Mouse (Mus musculus) T-helper 2 cell (primary cell): Measurements from ENCODE around the gene Wdfy3.

Source experiments
- in situ Hi-C: fragments of 300-600 bp; cut with MboI, MseI; formaldehyde crosslinking; loops from one replicate; pipeline ENCODE4 v1.15.1; 2025; ENCODE audit warnings: high pct_unique_total_duplicates

The Wdfy3 gene

DNA sequence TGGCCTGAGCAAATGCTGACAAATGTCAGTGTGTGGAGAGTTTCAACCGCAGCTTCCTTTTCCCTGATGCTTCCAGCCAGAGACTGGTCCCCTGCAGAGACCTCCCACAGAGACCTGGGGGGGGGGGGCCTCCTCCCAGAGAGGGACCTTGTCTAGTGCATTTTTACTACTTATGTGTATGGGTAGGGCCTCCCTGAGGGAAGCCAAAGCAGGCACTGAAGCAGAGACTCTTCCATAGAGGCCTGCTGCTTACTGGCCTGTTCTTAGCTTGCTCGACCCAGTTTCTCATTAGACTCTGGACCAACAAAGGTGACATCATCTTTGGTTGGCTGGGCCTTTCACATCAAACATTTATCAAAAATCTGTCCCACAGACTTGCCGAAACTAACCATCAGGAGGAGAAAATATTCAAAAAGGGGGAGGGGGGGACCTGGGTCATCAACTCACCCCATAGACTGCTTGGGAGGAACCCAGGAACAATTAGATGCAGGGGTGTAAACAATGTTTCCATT is 14.5 kb downstream of the Wdfy3 start:
- in situ Hi-C loops = no loop called here

DNA sequence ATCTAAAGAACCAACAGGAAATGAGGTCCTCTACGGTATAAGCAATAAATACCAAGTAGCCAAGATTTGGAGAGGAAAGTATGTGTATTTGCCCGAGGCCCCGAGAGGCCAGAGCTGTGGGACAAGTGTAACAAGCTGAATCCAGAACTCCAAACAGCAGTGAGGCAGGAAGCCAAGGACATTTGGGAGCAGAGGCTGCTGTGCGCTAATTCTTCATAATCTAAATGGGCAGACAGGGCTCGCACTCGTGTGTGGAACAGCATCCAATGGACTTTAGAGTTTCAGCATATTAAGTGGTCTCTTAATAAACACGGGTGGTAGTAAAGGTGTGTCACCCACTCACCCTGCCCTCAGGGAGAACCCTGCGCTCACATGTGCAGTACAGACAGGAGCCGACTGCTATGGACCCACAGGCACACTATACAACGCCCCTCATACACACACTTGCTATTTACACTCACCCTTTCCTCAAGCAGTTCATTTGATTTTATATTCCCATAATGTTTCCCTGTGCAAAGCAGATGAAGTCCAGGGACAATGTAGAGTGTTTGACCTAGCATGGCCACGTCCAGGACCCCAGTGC is 15.1 kb downstream of the Wdfy3 start:
- in situ Hi-C loops = no loop called here

DNA sequence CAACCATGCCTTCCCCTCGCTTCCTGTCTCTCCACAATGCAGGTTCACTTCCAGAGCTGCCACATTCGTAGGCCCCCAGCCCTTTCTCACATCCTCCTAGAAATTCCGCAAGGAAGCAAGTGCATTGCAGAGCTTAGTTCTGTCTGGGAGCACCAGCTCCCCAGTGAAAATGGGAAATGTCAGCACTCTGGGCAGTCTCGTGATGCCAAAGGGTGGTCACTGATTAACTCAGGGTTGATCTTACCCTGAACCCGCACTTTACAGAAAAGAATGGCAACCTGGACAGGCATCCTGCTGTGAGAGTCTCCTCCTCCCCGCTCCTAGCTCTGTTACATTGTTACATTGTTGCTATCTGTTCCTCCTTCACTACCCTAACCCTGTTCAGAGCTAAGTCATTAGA is 16.8 kb downstream of the Wdfy3 start:
- in situ Hi-C loops = no loop called here

DNA sequence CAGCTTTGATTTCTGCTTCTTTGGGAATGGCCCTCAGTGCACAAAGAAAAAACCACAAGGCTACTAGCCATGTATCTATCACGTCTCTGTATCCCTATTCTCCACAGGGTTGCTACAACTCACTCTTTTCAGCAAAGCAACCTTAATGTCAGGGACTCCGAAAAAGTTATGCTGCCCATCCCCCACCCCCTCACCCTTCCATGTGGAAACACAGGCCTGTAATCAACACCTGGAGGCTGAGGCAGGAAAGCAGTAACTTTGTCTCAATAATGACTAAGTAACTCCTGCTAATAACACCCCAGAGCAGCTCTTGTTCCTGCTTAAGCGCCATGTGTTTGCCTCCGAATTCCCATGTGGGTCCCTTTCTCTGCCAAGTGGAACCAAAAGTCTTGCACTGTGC is 17.3 kb downstream of the Wdfy3 start:
- in situ Hi-C loops = no loop called here

- in situ Hi-C loops = no loop called here
These were observed 19.0 kb downstream of the Wdfy3 start for GRCm38 (mm10) chr5:102050677-102051076.

DNA sequence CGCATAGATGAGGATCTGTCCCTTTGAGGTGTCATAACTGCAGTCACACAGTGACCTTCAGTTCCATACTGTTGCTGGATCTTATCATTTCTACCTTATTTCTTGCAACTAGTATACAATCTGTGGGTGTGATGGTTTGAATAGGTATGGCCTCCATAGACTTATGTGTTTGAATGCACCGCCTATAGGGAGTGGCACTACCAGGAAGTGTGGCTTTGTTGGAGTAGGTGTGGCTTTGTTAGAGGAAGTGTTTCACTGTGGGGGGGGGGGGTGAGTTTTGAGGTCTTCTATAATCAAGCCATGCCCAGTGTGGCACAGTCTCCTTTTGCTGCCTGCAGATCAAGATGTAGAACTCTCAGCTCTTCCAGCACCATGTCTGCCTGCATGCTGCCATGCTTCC is 21.3 kb downstream of the Wdfy3 start:
- in situ Hi-C loops = no loop called here

DNA sequence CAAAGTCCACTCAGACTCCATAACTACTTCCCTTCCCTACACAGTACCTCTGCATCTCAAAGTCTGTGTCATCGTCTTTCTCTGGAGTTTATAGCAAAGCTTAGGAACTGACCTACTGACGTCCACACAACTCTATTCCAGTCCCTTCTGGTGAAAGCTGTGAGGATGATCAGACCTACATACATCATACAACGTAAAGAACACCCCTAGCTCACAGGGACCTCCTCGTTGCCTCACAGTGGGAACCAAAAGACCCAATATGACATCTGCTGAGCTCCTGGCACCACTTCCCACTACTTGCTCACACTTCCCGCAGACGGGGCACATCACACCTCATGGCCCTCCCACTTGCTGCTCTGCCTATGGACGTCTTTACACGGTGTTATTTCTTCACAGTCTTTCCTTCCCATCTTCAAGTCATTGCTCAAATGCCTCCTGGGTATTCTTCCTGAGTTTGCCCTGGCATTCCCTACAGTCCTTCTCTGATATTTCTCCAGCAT is 23.1 kb downstream of the Wdfy3 start:
- in situ Hi-C loops = no loop called here

DNA sequence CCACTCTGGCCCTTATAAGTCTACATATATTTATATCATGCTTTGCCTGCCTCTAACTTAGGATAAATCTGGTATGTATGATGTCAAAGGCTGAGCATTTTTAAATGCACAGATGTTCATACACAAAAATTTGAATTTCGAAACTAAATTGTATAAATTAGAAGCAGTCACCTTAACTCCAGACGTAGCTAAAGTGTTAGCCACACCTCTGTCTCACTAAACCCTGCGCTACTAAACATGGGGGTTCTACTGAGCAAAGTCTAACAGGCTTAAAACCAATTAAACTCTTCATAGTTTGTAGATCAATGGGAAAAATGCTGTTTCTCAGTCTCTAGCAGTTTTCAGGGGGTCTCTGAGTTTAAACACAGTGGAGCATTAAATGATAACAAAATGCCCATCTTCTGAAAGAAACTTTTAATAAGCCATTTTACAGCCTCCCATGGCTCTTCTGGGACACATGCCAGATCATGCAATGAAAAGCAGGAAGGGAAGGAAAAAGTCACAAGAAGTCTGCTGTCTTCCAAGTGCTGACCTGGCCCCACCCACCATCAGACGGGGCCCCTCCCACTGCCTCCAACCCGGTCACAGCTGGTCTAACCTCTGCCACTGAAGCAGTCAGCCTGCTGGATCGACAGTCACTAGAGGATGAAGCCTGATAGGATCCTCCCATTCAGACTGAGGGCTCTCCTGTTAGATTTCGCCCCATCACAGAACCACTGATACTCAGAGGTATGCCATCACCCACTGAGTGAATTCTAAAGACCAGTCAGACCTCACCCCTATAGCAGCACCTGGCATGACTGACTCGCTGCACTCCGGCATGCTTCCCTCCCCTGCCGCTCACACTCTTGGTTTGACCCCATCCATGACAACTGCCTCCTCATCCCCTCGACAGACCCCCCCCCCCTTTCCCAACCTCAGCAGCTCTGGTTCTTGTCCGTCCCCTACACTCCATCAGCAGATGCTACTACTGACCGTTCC is 23.8 kb downstream of the Wdfy3 start:
- in situ Hi-C loops = no loop called here

DNA sequence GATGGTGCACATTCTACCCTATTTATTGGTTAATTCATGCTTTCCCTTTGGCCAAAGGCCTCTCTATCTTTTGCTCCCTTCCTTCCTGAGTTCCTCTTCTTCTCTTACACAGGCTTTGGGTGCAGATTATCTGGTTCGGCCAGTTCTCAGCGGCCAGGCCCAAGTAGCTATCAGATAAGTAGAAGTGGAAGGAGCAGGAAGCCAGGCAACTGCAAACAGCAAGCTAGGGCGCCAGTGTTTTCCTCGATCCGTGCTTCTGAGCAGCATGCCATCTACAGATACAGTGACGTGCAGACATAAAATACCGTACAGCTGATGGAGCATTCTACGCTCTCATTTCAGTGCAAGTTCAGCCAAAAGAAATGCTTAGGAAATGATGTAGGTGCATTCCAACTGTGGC is 24.5 kb downstream of the Wdfy3 start:
- in situ Hi-C loops = no loop called here

DNA sequence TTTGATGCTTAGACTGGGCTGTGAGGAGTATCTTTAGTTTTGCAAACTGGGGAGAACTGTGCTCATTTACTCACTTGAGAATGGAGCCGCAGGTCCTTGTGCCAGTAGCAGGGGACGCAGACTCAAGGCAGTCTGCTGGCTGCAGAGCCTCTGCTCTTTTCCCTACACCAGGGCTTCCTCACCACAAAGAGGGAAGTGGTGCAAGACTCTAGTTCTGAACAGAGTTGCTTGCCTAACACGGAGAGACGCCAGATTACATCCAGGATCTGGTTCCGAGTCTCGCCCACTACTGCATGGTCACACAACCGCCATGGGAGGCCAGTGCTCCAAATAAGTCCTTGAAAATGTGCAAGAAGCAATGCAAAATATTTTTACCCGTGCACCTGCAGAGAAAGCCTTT is 36.4 kb downstream of the Wdfy3 start:
- in situ Hi-C loops = no loop called here

DNA sequence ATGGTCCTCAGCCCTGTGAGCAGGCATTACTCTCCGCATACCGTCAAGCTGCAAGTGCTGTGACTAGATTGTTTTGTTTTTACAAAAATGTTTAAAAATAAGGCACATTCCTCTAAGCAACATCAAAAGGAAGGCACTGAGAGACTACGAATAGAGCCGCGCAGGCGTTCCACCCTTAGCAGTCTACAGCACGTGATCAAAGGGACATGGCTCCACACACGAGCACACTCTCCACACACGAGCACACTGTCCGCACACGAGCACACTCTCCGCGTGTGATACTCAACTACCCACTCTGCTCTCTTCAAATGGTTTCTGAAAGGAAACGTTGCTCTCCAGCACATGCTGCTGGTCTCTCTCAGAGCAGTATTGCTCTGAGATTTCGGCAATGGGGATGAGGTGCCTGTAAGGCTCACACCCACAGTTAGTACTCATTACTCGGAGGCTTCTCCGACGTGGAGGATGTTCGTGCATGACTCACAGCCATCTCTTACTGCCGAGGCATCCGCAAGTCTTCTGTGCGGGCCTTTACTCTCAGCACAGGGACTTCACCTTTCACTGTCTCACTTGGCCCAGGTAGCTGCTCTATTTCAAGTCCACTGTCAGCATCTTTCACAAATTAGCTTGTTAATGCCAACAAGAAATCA is 37.0 kb downstream of the Wdfy3 start:
- in situ Hi-C loops = no loop called here

DNA sequence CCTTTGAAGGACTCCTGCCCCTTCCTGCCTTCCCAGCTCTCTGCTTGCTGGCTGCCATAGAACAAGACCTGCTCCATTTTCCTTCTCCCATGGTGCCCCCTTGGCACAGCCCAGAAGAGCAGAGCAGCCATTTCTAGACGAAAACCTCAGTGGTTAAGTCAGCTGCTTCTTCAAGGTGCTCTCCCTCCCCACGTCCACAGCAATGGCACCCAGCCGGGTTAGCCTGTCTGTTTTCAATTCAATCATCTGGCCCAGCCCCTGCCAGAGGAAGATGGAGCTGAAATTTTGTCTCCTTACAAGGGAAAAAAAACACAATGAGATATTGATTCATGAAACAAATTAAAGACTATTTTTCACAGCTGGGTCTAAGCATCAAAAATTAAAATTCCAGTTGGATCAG is 37.5 kb downstream of the Wdfy3 start:
- in situ Hi-C loops = no loop called here

DNA sequence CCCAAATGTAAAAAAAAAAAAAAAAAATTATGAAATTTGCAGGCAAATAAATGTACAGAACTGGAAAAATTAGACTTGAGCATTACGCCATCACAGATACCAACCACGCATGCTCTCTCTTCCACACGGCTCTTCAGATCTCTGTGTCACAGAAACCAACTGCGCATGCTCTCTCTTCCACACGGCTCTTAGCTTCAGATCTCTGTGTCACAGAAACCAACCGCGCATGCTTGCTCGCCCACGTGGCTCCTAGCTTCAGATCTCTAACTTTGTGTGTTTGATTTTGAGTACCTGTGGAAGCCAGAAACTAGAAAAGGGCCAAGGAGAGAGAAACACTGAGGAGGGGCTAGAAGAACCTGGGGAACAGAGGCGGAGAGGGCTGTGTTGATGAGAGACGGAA is 46.3 kb downstream of the Wdfy3 start:
- in situ Hi-C loops = loop anchor here (10.0 kb wide), 1 partner anchor 1591 kb away; no protein-coding TSS in a partner anchor

DNA sequence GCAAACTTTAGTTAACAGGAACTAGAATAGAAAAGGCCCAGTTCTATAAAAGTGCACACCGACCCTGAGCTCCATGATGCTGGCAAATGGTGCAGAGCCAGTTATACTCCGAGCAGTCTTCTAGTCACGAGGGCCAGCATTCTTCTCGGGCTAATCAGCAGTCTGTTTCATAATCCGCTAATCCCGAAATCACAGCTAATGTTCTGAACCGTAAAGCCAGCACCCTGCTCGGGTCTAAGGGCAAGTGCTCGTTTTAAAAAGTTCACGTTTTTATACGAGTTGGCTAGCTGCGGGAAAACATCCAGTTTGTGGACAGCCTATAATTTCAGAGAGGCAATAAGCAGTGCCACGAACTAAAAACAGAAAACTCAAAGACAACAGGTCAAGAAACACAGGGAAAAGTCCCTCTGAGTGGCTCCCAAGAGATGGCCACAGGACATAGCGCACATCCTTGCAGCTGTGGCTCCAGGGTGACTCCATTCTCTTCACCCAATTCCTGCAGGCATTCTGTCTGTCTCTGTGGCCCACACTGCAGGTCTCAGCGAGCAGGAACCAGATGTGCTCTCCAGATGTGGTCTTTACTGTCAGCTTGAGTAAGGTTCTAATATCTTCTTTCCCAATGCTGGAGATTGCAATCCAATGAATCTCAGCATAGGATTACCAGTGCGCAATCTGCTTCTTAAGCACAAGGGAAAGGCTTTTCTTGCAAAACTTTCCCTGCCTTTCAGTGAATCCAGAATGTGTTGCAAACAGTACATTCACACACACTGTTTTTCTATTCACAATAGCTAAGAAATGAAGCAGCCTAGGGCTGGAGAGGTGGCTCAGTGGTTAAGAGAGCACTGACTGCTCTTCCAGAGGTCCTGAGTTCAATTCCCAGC is 47.5 kb downstream of the Wdfy3 start:
- in situ Hi-C loops = loop anchor here (10.0 kb wide), 1 partner anchor 1593 kb away; no protein-coding TSS in a partner anchor

GRCm38 (mm10) chr5:102014235-102014634 is 55.5 kb downstream of the Wdfy3 start:
- in situ Hi-C loops = no loop called here

GRCm38 (mm10) chr5:102013781-102014180 is 55.9 kb downstream of the Wdfy3 start:
- in situ Hi-C loops = no loop called here

DNA sequence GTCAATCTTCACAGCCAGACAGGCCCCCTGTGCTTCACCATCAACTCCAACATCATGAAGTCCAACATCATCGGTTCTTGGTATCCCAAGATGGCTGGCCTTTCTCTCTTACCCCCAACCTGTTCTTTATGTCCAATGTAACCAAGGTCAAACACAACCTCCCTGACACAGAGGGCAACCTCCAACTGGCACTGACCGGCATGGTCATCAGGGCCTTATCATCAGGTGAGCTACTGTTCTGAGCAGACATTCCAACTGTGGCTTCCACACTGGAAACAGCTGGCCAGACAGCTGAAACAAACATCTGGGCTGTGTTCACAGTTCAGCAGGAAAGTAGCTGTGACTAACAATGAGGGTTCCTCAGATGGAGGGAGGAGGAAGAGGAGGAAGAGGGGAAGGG is 58.8 kb downstream of the Wdfy3 start:
- in situ Hi-C loops = no loop called here

DNA sequence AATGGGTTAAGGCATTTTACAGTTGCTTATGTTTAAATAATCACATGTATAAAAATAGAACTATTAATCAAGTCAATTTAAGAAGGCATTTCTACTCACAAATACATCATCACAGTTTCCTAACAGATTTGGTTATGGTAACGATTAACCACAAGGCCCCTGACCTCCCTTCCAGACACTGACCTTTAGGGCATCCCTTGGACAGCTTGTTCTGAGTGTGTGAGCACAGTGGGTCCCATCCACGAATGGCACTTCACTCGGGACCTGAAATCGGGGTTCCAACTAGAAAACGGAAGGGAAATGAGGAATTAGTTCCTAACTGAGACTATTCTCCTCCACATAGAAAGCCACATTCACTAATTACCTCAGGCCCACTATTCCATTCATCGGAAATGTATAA is 60.1 kb downstream of the Wdfy3 start:
- in situ Hi-C loops = no loop called here

GRCm38 (mm10) chr5:102008712-102009111 is 61.0 kb downstream of the Wdfy3 start:
- in situ Hi-C loops = no loop called here

GRCm38 (mm10) chr5:102006218-102006941 is 63.3 kb downstream of the Wdfy3 start:
- in situ Hi-C loops = no loop called here
